Mouse (Mus musculus): Measurements from ENCODE around the gene Tmem89.

GRCm38 (mm10) chr9:108914491-108914890 lies at the start of gene Tmem89:
- TF ChIP-seq CTCF (IDR thresholded peaks at IDR 0.05; ENCODE audit: low read depth) (no peak), EP300 (IDR thresholded peaks at IDR 0.05; ENCODE audit: low read depth) (no peak)

Data from heart, postnatal 0 days (tissue).